Mouse (Mus musculus) heart, adult 2 months (tissue): ENCODE data around the gene Pter. TPM values are rescaled to one million over a fixed set of nuclear protein-coding genes. Genes with fewer than 3 reads are reported as not detected.

Experiments used
- DNase-seq, 2 experiments: peaks; one replicate each; pipeline ENCODE4 v3.0.0; 2021
- H3K27ac ChIP-seq: fragments of 200-600 bp; 2 replicates; pipeline ENCODE4 v1.8.1; 2022
- H3K27me3 ChIP-seq: fragments of 200-500 bp; 2 replicates; pipeline ENCODE4 v1.6.1; 2012; ENCODE audit warnings: mild to moderate bottlenecking, low read length, inconsistent platforms, mixed read lengths; ENCODE audit not compliant: control insufficient read depth, insufficient read depth
- H3K36me3 ChIP-seq: fragments of 200-500 bp; 2 replicates; pipeline ENCODE4 v1.6.1; 2012; ENCODE audit warnings: low read length, inconsistent platforms; ENCODE audit not compliant: control insufficient read depth, insufficient read depth
- H3K4me1 ChIP-seq: fragments of 200-500 bp; 2 replicates; pipeline ENCODE4 v1.6.1; 2011; ENCODE audit warnings: low read length; ENCODE audit not compliant: control insufficient read depth, insufficient read depth
- H3K4me3 ChIP-seq: fragments of 200-600 bp; 2 replicates; pipeline ENCODE4 v1.8.1; 2022
- H3K79me2 ChIP-seq: fragments of 200-500 bp; replicated peaks from 2 replicates; pipeline ENCODE4 v1.6.1; 2012; ENCODE audit warnings: mild to moderate bottlenecking, inconsistent platforms, low read length, moderate library complexity, mixed read lengths; ENCODE audit not compliant: control insufficient read depth, insufficient read depth
- H3K9ac ChIP-seq: fragments of 200-500 bp; 2 replicates; pipeline ENCODE4 v1.6.1; 2012; ENCODE audit warnings: low read depth, mild to moderate bottlenecking, control low read depth, inconsistent platforms, low read length, mixed read lengths
- CTCF ChIP-seq: fragments of 200-600 bp; IDR thresholded peaks from 2 replicates; pipeline ENCODE4 v1.8.1; 2022; ENCODE audit warnings: antibody characterized with exemption, mild to moderate bottlenecking, moderate library complexity
- EP300 ChIP-seq: fragments of 200-500 bp; IDR thresholded peaks from 2 replicates; pipeline ENCODE4 v1.6.1; 2011; ENCODE audit warnings: low read depth, low read length, control low read depth; ENCODE audit not compliant: insufficient read depth
- POLR2A ChIP-seq: fragments of 200-500 bp; IDR thresholded peaks from 2 replicates; pipeline ENCODE4 v1.6.1; 2011; ENCODE audit warnings: mild to moderate bottlenecking, low read depth, low read length, control low read depth; ENCODE audit not compliant: insufficient read depth
- WGBS: fragments of 180-500 bp; shearing (Covaris S2); methylation state at CpG from one replicate; pipeline ENCODE4 v1.1.7; 2018; 5-methylcytosine and 5-hydroxymethylcytosine counted together
- intact Hi-C: fragments of 180-260 bp; cut with DNase I; formaldehyde crosslinking; loops from one replicate; pipeline ENCODE4 v1.15.1; 2025
- polyA plus RNA-seq: library from polyadenylated mRNA; depleted of rRNA; stranded (reverse); fragments of >200 nt; gene quantifications from 2 replicates; pipeline ENCODE4 v1.2.3, GENCODE M21; 2012; rRNA removed
- total RNA-seq, 2 experiments: library from RNA; stranded (reverse); gene quantifications; 2 replicates each; pipeline ENCODE4 v1.2.3; 2021

Gene Pter
- total and polyA plus RNA-seq, 3 experiments, result 4.1 to 7.5 (median 7.0) TPM

GRCm38 (mm10) chr2:13039785-13040184, 115.9 kb downstream of the Pter start:
- intact Hi-C loops, result no loop called here
- H3K4me1 ChIP-seq, result no peaks in the 10 kb centered on the region
- no peaks in the 10 kb centered on the region for H3K36me3 ChIP-seq
- WGBS, result 86% methylated on average over 4 of the region's 4 CpGs
- H3K27me3 ChIP-seq, result no peaks in the 10 kb centered on the region
- no peak overlapping the region for H3K27ac ChIP-seq
- TF ChIP-seq CTCF (no peak), POLR2A (no peak), EP300 (no peak)
- H3K79me2 ChIP-seq, result no peaks in the 10 kb centered on the region
- H3K4me3 ChIP-seq, result no peak overlapping the region
- DNase-seq, result no peak
- H3K9ac ChIP-seq, result no peak overlapping the region

- H3K27ac ChIP-seq, result no peak overlapping the region
- H3K79me2 ChIP-seq, result no peaks in the 10 kb centered on the region
- H3K4me1 ChIP-seq, result no peaks in the 10 kb centered on the region
- no peak overlapping the region for H3K9ac ChIP-seq
- no peak overlapping the region for H3K4me3 ChIP-seq
- intact Hi-C loops, result no loop called here
- no peak for TF ChIP-seq EP300
- TF ChIP-seq CTCF, result no peak
- no peak for TF ChIP-seq POLR2A
- 86% methylated on average over 4 of the region's 4 CpGs for WGBS
- H3K36me3 ChIP-seq, result no peaks in the 10 kb centered on the region
- no peak for DNase-seq
- H3K27me3 ChIP-seq, result no peaks in the 10 kb centered on the region
Measured at GRCm38 (mm10) chr2:13044555-13044954, 120.7 kb downstream of the Pter start.

- intact Hi-C loops, result no loop called here
- DNase-seq, result no peak
- H3K9ac ChIP-seq, result no peak overlapping the region
- TF ChIP-seq POLR2A (no peak), CTCF (no peak), EP300 (no peak)
- H3K27me3 ChIP-seq, result no peaks in the 10 kb centered on the region
- no peaks in the 10 kb centered on the region for H3K79me2 ChIP-seq
- no peaks in the 10 kb centered on the region for H3K4me1 ChIP-seq
- H3K36me3 ChIP-seq, result no peaks in the 10 kb centered on the region
- H3K27ac ChIP-seq, result no peak overlapping the region
- no peak overlapping the region for H3K4me3 ChIP-seq
- 83% methylated on average over 6 of the region's 6 CpGs for WGBS
Measured at GRCm38 (mm10) chr2:13048649-13049048, 124.8 kb downstream of the Pter start.

Other genes with a start within 250 kb of the Pter start
- gene C1ql3, start 87.8 kb downstream of the Pter start, total RNA-seq, result not detected
- not detected in 2 replicates for gene C1ql3, start 87.8 kb downstream of the Pter start, polyA plus RNA-seq